Mouse (Mus musculus): ENCODE data around the gene Gprin3.
"Not testable (repeated sequence)": the region's sequence is repeated elsewhere in the genome, so short reads cannot be mapped to it uniquely, and the experiment has no call there.

The Gprin3 gene

DNA sequence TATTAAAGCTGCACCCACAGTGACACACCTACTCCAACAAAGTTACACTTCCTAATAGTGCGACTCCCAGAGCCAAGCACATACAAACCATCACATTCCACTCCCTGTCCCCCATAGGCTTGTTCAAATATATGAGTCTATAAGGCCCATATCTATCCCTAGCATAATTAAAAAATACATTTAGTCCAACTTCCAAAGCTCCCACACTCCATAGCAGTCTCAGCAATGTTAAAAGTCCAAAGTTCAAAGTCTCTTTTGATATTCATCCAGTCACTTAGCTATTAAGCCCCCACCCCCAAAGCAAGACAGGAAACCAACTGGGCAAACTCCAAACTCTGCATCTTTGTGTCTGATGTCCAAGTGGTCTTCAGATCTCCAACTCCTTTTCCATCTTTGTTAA is 84.9 kb downstream of the Gprin3 start:
- DNase-seq = no peak

DNA sequence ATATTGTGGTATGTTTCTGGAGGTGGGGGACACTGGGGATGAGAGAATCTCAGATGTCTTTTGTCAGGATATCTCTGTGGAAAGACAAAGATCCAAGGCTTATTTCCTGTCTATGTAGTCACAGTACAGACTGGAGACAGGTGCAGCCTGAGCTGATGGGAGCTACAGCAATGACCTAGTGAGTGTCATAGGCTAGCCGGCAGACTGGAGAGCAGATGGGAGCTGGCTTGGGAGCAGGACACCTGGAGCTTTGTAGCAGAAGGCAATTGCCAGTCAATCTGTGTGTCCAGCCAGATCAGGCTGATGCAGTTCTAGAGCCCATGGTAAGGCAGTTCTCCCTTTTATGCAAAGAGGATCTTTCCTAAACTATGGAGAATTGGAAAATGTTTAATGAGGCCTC is 97.8 kb downstream of the Gprin3 start:
- DNase-seq = no peak

DNA sequence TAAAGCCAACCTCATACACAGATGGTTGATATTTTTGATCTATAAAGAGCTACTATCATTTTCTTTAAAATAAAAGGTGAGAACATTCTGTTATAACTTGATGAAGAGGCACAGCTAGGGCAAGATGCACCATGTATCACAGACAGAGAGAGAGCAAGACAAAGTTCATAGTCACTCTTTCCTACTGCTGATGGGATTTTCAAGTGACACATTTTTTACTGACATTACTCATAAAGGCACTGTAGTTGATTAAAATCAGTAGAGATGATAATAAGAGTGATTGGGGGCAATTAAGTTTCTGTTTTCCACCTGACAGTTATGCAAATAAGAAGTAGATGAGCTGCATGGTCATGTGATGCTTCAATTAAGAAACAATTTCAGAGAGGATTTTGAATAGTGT is 110.2 kb downstream of the Gprin3 start:
- DNase-seq = no peak

DNA sequence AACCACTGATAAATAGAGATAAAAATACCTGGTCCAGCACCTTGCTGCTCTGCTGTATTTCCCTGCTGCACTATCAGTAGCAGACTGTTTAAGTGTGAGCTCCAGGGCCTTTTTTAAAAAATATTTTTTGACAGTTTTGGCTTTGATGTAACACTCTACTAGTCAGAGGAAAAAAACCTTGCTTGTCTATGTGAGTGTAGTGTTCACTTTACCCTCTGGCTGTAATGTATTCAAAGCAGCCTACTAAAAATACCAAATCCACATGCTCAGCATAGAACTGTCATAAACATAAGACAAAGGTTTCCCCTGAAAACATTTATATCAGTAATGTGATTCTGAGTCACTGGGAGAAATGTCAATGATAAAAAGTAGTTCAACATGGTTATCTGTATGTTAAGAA is 111.0 kb downstream of the Gprin3 start:
- no peak for DNase-seq

DNA sequence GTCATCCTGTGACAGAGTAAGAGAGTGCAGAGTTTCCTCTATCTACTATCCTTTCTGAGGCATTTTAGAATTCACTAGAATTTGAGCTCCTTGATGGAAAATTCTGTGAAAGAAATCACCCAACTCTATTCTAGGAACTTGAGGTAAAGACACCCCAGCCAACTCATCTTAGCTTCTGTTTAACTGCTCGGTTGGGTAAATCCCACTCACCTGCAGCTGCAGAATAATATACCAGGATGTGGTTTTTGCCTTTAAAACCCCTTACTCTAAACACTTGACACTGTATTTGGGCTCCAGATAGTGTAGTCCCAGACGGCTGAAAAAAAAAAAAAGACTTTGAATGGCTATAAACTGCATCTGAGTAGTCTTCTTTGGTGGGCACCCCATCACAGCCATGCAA is 112.9 kb downstream of the Gprin3 start:
- no peak for DNase-seq

DNA sequence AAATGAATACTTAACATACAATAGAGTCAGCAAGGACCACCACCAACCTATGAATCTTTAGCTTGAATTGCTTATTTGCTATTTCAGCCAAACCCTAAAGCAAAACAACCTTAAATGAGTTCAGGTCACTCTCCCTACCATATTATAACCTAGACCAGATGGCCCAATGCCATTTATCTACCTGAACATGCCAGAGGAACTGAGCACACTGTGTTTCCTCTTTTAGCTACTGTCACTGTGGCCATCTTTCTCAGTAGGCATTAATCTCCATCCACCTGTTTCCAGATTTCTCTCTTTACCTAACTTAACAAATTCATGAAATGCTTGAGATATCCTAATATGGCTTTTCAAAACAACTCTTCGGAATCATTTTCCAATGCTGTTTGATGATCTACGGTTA is 114.9 kb downstream of the Gprin3 start:
- DNase-seq = no peak

DNA sequence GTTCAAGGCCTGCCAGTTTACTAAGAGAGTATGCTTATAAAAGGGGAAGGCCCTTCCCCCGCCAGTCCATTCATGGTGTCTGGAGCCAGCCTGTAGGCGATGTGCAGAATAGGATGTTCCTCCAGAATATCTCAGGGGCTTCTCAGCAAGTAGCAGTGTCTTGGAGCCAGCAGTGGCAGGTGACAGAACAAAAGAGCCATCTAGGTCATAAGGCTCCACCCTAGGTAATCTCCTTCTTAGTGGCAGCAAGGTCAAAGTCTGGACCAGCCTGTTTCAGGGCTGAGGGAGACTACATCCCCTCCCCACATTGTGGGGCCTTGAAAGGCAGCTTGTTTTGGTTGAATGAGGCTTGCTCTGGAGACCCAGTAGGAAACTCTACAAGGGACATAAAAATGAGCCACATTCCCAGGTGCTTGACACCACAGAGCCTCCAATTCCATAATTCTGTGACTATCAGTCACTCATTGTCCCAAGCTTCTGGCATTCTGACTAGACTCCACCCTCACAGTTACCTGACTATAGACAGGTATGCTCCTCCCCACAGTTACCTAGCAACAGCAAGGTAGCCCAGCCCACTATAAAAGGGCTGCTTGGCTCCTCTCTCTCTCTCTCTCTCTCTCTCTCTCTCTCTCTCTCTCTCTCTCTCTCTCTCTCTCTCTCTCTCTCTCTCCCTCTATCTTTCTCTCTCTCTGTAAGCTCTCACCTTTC is 121.7 kb downstream of the Gprin3 start:
- DNase-seq = not testable (repeated sequence)

DNA sequence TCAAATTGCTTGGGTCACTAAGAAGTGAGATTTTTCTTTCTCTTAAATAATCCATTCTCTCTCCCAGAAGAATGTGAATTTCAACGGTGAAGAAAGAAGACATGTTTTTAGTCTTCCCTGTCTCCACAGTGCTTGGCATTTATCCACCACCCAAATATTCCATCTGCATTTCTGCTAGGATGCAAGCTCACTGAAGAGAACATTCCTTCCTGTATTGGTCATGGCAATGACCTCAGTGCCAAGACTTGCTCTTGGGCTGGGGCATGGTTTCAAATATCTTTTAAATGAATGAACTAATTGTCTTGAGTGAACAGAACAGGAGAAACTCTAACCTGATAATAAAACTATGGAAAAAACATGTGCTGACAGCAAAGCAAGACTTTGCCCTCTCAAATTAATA is 123.1 kb downstream of the Gprin3 start:
- DNase-seq = no peak
